Mouse (Mus musculus): Measurements from ENCODE around the gene Edn2. TPM values are rescaled to one million over a fixed set of nuclear protein-coding genes. Genes with fewer than 3 reads are reported as not detected.
A peak's percentile ranks its signal among the peaks of the same experiment; 100 is the strongest.

Edn2 gene
- total RNA-seq, 1 experiment from 2014 or later = not detected

GRCm38 (mm10) chr4:120206471-120206891 is 45.5 kb downstream of the Edn2 start:
- DNase-seq = no peak

- no peak for DNase-seq
Observed at GRCm38 (mm10) chr4:120212080-120212479, 51.1 kb downstream of the Edn2 start.

GRCm38 (mm10) chr4:120212812-120213211 is 51.8 kb downstream of the Edn2 start:
- DNase-seq = no peak

GRCm38 (mm10) chr4:120215915-120216591 is 55.0 kb downstream of the Edn2 start:
- peak; percentile 73 for DNase-seq

- DNase-seq = no peak
Observed at GRCm38 (mm10) chr4:120216883-120217282, 55.9 kb downstream of the Edn2 start.

Other genes starting within 250 kb of the Edn2 start
- not detected in 2 replicates for gene AL607142.1, start 96.2 kb upstream of the Edn2 start, total RNA-seq (2021)
- 0.71 and 1.9 TPM in 2 replicates for gene Foxo6, start 126.1 kb downstream of the Edn2 start, total RNA-seq (2021)
- gene Scmh1, start 244.1 kb downstream of the Edn2 start, total RNA-seq (2021) = 41.2 and 47.5 TPM in 2 replicates